In genomic region chr9:91364971-91365501, GRCm38 (mm10) we compare ENCODE assay signal across 8 mouse cellular contexts. TPM values are rescaled to one million over a fixed set of nuclear protein-coding genes. Genes with fewer than 3 reads are reported as not detected.
DNase-seq lines count a peak whose midpoint lies in the region; ATAC-seq and TF ChIP-seq lines count a peak whose summit lies in the region.

No protein-coding gene starts in this region.

- H3K9ac ChIP-seq in hindbrain, embryonic 16.5 days (ENCODE audit: low read depth, low read length): peak overlapping the region; percentile 80

- ATAC-seq in hindbrain, embryonic 16.5 days: peak; percentile 57

- H3K36me3 ChIP-seq in hindbrain, embryonic 16.5 days (ENCODE audit: control insufficient read depth, insufficient read depth, low read length): no peaks in the 10 kb centered on the region
- H3K36me3 ChIP-seq in myocyte (ENCODE audit: control insufficient read depth, insufficient read depth): no peaks in the 10 kb centered on the region

- DNase-seq in layer of hippocampus, adult 2 months (ENCODE audit: low spot score in 2 of 2): no peak
- DNase-seq in layer of hippocampus, postnatal 25 days (ENCODE audit: extremely low spot score in 1 of 2, low spot score in 1 of 2): no peak
- DNase-seq in cerebellum, postnatal 36 days: peak; percentile 65
- DNase-seq in urinary bladder, postnatal 10 days (ENCODE audit: low spot score): no peak
- no peak for DNase-seq in yolk sac, embryonic 10.5 days (ENCODE audit: low spot score)
- DNase-seq in right cerebral cortex, adult 18-20 months: no peak

- peaks cover 16% of the 10 kb centered on the region for H3K79me2 ChIP-seq in myocyte (ENCODE audit: control insufficient read depth, insufficient read depth)

- H3ac ChIP-seq in myocyte (ENCODE audit: control insufficient read depth, insufficient read length): peak overlapping the region; percentile 93

- no peak for TF ChIP-seq POLR2A in myocyte (IDR thresholded peaks at IDR 0.05; ENCODE audit: insufficient read length, low read depth)

- no peaks in the 10 kb centered on the region for H3K4me1 ChIP-seq in hindbrain, embryonic 16.5 days (ENCODE audit: control insufficient read depth, insufficient read depth, low read depth, low read length)

- WGBS in hindbrain, embryonic 16.5 days: under 1% methylated on average over 39 of the region's 42 CpGs

- peak overlapping the region; percentile 49 for H3K4me2 ChIP-seq in hindbrain, embryonic 16.5 days (ENCODE audit: low read length)
- peak overlapping the region; percentile 42 for H3K4me2 ChIP-seq in myocyte (ENCODE audit: low read depth)

- TF ChIP-seq CTCF in layer of hippocampus, adult 2 months (conservative IDR thresholded peaks at IDR 0.05): no peak

- H3K27me3 ChIP-seq in hindbrain, embryonic 16.5 days (replicated peaks; ENCODE audit: control insufficient read depth, insufficient read depth, low read length): peaks cover 10% of the 10 kb centered on the region
- no peaks in the 10 kb centered on the region for H3K27me3 ChIP-seq in myocyte (ENCODE audit: control insufficient read depth, insufficient read depth, insufficient read length)

- H3K4me3 ChIP-seq in layer of hippocampus, adult 2 months: peak overlapping the region; percentile 49
- peak overlapping the region; percentile 62 for H3K4me3 ChIP-seq in hindbrain, embryonic 16.5 days (ENCODE audit: low read length)
- H3K4me3 ChIP-seq in myocyte: peak overlapping the region; percentile 51

- H3K27ac ChIP-seq in layer of hippocampus, adult 2 months: peak overlapping the region; percentile 59; the same call in 1 of the 2 replicates
- H3K27ac ChIP-seq in hindbrain, embryonic 16.5 days (ENCODE audit: low read depth, low read length): peak overlapping the region; percentile 94

- H3K9me3 ChIP-seq in hindbrain, embryonic 16.5 days (ENCODE audit: control insufficient read depth, low read length): no peaks in the 10 kb centered on the region

TF ChIP-seq in myocyte, 11 proteins besides CTCF, POLR2A, EP300 and RAD21:
- TF ChIP-seq TCF12 (IDR thresholded peaks at IDR 0.05; ENCODE audit: insufficient read depth, poor library complexity, severe bottlenecking) (no peak), MYOD1 (IDR thresholded peaks at IDR 0.05; ENCODE audit: control insufficient read depth in 1 of 3, insufficient read length in 2 of 3, low read depth in 2 of 3) (no peak), POLR2AphosphoS2 (IDR thresholded peaks at IDR 0.05; ENCODE audit: insufficient read length, low read depth) (no peak), MYOG (IDR thresholded peaks at IDR 0.05; ENCODE audit: control insufficient read depth in 1 of 3, insufficient read depth in 1 of 3, insufficient read length in 2 of 3, low read depth in 2 of 3) (no peak)

RNA-seq across cellular contexts. Expression of gene Zic1, which starts 0.6 kb away (rescaled TPM):
- 10 to 100 TPM; 12.1 to 18.4 TPM for total RNA-seq in layer of hippocampus, adult 2 months (2021)
- 10 to 100 TPM; 10.1 to 13.2 TPM for total RNA-seq in layer of hippocampus, postnatal 25 days (2021)
- polyA plus RNA-seq in hindbrain, embryonic 16.5 days (2015; fragmentation: Nextera tagmentation; extraction: Ambion mirVana): 11.4 and 14.6 TPM in 2 replicates
- polyA plus RNA-seq in myocyte (2012; fragmentation: generic; extraction: Trizol): 5.4 TPM

RNA-seq across cellular contexts. Expression of gene Zic4, which starts 2.8 kb away (rescaled TPM):
- total RNA-seq in layer of hippocampus, adult 2 months (2021): 1 to 10 TPM; 2.8 to 3.3 TPM
- total RNA-seq in layer of hippocampus, postnatal 25 days (2021): 1 to 10 TPM; 2.0 to 2.1 TPM
- polyA plus RNA-seq in hindbrain, embryonic 16.5 days (2015; fragmentation: Nextera tagmentation; extraction: Ambion mirVana): 62.4 and 67.4 TPM in 2 replicates
- 1.3 TPM for polyA plus RNA-seq in myocyte (2012; fragmentation: generic; extraction: Trizol)

Comparison
In these comparisons a context has a peak if more than half of its experiments do, and no peak if none do; other contexts are left out.
1. DNase-seq: peak in cerebellum, postnatal 36 days (2 of 2); none in layer of hippocampus, adult 2 months (0 of 2), layer of hippocampus, postnatal 25 days (0 of 2), urinary bladder, postnatal 10 days (single experiment), yolk sac, embryonic 10.5 days (single experiment) and right cerebral cortex, adult 18-20 months (single experiment).
2. Peak in every context shown above with its lines, with median percentiles within 50 percentile points of each other: H3K4me3 ChIP-seq.